Mouse (Mus musculus): ENCODE results near the gene Dctn2.

- TF ChIP-seq SIN3A (IDR thresholded peaks at IDR 0.05; ENCODE audit: low read length) (no peak), CTCF (IDR thresholded peaks at IDR 0.05 in 2 of 3, conservative IDR thresholded peaks at IDR 0.05 in 1 of 3; ENCODE audit: control insufficient read depth in 1 of 3, insufficient read depth in 1 of 3, low read depth in 2 of 3, low read length in 3 of 3, poor library complexity in 1 of 3, severe bottlenecking in 1 of 3) (no peak), NELFE (IDR thresholded peaks at IDR 0.05; ENCODE audit: low read depth, low read length) (no peak), ZMIZ1 (IDR thresholded peaks at IDR 0.05; ENCODE audit: low read depth, low read length) (no peak), USF2 (IDR thresholded peaks at IDR 0.05; ENCODE audit: borderline replicate concordance in 1 of 2, insufficient read depth in 1 of 2, low read depth in 1 of 2, low read length in 2 of 2) (no peak), EP300 (IDR thresholded peaks at IDR 0.05; ENCODE audit: low read depth in 1 of 2, low read length in 2 of 2) (no peak), ZKSCAN1 (IDR thresholded peaks at IDR 0.05; ENCODE audit: low read depth, low read length) (no peak)
Measured at GRCm38 (mm10) chr10:127225213-127225612, 41.0 kb upstream of the Dctn2 start.

Measured in MEL (cell line).